Mouse (Mus musculus) layer of hippocampus, postnatal 10 days (tissue): ENCODE measurements at regions not wholly inside any gene's neighbourhood (a gene's known extent, or its start where the extent isn't known, plus 50 kb on each side); places are given as distances from the start of the nearest gene placed in this dataset.

ENCODE experiments used
- DNase-seq, 2 experiments: peaks; one replicate each; pipeline ENCODE4 v3.0.0; 2021; ENCODE audit warnings: low spot score in 2 of 2

DNA sequence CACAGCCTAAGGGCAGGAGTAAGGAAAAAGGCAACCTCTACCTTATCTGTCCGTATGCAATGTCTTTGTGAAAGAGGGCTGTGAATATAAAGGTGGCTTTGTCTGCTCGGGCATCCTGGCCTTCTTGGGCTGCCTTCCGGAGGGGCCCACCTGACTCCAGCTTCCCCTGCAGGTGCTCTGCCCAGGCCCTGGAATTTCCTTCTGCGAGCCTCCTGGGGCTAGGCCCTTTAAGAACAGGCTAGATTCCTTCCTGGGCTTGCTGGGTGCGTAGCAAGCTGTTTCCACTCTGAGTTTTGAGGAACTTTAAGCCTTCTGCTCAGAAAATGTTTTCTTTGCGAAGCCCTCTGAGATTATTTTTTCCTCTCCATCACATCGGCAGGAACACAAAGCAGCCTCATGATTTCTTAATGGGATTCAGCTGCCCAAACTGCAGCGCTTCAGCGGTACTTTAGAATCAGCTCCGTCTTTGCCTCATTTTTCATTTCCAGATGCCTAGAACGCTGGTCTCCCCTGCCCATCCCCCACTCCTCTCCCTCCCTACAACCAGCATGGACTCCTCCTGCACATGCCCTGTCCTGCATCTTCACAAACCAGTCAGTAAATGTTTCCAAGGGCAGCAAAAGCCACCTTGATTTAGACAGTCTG lies 72.9 kb upstream of the Frmd6 start:
- peak; percentile 34 to 35 for DNase-seq

DNA sequence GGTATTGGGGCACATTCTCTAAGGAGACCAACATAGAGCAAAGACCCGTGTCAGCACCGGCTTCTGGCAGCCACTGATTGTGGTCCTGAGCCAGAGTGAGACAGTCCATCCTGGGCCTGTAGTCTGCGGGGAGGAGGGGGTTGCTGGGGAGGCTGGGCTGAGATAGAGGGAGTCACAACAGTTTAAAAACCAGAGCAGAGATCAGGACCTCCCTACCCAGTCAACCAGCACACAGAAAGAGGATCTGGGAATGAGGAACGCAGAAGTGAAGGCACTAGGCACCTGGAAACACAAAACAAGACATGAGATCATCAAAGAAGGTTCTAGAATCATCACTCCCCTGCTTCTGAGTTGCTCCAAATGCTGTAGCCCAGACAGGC lies 72.4 kb upstream of the Frmd6 start:
- no peak for DNase-seq

DNA sequence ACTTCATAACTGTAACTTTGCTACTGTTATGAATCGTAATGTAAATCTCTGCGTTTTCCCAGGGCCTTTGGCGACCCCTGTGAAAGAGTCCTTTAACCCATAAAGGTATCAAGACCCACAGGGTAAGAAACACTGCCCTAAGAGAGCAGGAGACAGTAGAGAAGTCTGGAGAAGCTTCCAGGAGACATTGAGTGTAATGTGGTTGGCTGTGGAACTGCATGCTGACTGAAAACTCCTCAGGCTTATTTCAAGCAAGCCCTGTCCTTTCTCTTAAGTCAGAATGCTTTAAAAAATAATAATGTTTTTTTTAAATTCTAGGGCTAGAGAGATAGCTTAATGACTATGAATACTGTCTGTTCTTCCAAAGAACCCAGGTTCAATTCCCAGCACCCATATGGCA lies 71.9 kb upstream of the Frmd6 start:
- DNase-seq: no peak

DNA sequence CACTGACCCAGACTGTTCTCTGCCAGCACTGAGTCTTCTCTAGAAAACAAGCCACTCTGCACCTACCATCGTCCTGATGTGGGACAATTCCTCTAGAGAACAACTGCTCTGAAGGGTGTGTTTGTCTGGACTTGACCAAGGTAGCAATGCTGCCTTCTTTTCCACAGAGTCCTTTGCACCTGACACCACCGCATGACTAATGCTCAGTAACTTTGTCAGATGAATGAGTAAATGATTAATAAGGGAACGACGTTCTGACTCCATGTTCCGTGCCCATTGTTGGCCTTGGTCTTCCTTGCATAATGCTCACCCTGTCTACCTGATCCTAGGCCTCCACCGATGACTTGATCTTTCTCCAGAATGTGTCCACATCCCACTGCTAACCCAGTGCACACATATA lies 67.2 kb upstream of the Frmd6 start:
- no peak for DNase-seq

DNA sequence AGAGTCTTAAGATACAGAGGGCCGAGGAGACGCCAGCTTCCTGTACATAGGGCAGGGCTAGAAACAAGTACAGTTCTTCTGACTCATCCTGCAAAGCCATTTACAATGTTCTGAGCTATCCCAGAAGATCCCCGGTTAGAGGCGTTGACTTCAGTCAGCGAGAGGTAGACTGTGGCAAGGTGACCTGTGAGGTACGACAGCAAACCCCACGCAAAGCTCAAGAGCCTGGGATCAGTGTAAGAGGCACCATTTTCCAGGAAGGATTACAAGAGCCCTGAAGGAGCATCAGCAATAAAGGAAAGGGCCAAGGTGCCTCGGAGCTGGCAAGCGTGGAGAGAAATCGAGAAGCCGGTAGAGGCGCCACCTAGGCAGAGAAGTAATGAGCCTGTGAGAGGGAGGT lies 61.8 kb upstream of the Frmd6 start:
- no peak for DNase-seq

DNA sequence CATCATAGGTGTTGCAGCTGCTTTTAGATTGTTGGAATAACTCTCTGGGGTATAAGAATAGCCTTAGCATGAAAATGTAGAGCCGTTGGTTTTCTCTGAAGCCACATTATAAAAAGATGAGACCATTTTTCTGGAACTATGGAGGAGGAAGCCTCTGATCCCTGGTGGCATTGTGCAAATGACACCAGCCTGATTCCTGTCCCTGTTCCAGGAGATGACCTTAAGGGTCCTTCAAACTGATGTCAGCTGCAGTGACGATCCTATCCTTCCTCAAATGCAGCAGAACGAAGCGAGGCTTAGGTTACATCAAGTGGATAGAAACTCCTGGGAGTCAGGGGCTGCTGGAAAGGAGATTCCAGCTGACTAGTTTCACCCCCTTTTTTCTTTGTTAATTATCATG lies 59.0 kb upstream of the Frmd6 start:
- no peak for DNase-seq

DNA sequence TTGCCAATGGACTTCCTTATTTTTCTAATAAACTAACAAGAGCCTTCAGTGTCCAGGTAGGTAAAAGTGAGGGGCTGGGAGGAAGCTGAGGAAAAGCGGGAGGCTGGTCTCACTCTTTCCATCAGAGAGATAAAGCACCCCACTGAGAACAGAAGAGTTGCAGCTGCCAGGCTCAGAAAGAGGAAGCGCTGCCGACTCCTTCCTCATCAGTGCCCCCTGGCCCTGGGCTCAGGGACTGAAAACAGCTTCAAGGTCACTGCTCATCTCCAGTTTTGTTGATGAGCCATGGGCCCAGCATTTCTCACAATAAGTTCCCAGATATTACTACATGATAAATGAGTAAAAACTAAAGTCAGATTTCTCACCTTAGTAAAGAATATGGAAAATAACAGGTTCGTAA lies 57.4 kb upstream of the Frmd6 start:
- DNase-seq: no peak

DNA sequence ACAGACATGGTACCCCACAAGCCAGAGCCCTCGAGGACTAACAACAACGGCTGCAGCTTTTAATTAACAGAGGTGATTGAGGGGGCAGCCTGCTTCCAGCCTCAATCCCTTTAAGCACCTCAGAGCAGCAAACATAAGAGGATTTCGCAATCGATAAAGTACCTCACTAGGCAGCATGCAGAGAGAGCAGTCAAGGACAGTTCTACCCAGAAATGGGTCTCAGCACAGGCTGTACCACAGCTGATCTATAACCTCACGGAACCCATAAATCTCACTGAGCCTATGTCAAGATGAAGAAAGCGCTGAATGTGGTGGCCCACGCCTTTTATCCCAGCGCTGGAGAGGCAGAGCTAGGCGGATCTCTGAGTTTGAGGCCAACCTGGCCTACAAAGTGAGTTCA lies 56.6 kb upstream of the Frmd6 start:
- DNase-seq: no peak

DNA sequence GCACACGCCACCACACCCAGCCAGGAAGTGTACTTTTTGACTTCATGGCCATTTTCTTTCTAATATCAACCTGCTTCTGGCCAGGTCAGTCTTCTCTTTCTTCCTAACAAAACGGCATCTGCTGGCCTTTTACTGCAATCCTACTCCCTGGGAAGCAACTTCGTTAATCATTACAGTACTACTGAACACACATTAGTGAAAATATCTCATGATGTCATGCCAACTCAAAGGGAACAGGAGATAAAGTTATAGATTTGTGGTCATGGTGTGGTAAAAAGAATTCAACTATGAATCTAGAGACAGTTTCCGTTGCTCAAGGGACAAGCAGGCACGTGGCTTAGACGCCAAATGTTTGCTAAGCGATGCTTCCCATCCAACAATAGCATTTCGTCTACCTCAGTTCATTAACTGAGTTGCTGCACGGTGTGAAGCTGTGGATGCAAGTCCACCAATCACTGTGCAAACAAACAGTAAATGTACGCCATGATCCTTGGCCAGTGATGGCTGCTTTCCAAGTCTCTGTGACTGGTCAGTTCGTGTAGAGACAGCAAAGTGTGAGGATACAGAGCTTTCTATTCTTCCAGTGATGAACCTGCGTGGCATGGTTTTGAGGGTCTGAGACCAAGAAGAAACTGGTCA lies 55.7 kb upstream of the Frmd6 start:
- no peak for DNase-seq

DNA sequence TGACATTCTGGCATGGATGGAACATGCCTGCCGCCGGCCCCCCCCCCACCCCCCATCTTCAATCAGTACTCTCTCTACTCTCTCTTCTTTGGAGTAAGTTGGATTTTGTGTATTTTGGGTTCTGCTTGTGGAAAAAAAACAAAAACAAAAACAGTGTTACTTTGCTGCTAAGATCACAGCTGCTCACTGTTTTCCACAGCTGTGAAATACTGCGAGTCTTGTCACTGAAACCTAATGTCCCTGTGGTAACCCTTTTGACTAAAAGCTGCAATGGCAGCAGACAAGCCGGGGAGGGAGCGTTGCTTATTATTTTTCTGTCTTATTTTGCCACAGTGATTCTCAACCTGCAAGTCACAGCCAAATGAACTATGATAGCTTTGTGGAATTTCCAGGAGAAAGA lies 51.3 kb upstream of the Frmd6 start:
- DNase-seq: no peak

DNA sequence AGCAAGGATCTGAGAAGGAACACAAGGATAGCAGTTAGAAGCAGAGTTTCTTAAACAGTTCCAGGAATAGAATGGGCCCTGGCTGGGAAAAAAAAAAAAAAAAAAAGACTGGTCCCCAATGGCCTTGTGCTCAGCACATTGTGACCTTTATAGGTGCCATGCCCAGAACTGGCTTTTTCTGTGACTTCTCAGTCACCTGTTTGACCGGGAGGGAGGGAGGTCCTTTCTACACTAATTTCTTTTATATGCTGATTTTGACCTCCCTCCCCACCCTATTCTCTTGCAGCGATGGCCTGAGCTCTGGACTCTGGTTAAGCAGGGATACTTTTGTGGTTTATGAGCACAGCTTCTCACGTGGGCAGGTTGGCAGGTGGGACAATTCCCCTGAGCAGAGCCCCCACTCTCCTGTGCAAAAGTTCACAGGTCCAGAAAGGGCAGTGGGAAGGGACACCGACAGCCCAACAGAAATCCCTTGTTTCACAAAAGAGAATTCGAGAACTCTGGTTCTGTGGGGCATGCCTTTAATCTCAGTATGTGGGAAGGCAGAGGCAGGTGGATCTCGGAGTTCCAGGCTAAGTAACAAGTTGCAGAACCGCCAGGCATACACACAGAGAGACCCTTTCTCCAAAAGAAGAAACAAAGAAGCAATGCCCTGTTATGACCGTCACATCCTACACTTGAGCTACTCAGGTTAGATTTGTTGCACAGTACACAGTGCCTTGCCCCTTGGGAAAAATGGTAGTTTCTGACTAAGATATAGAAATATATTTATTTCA lies 50.3 kb upstream of the Frmd6 start:
- no peak for DNase-seq
